Mouse (Mus musculus): ENCODE results near the gene Tmem267.

DNA sequence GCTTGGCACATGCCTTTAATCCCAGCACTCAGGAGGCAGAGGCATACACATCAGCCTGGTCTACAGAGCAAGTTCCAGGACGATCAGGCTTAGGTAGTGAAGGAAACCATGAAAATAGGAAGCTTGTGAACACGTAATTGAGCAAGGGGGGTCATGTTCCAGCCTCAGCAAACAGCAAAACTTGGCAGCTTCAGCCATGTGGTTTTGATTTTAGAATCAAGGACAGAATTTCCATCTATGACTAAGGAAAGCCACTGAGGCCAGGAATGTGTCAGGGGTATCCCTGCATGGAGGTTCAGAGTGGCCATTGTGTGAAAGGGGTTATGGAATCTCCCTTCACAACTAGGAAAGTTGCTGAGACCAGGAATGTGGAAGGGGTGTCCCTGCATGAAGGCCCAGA is 147.7 kb downstream of the Tmem267 start:
- TF ChIP-seq CTCF (conservative IDR thresholded peaks at IDR 0.05; ENCODE audit: low read length): no peak
- TF ChIP-seq NANOG (IDR thresholded peaks at IDR 0.05; ENCODE audit: borderline replicate concordance, low read length): no peak
- TF ChIP-seq POU5F1 (IDR thresholded peaks at IDR 0.05; ENCODE audit: borderline replicate concordance, low read length): no peak
